Mouse (Mus musculus) small intestine, adult 2 months (tissue): Measurements from ENCODE around the gene Atp13a2.

Experiments
- CTCF ChIP-seq: fragments of 200-500 bp; IDR thresholded peaks from 2 replicates; pipeline ENCODE4 v1.5.1; 2012; ENCODE audit warnings: low read depth, mild to moderate bottlenecking, control low read depth, inconsistent platforms, low read length, moderate library complexity, mixed read lengths; ENCODE audit not compliant: insufficient replicate concordance, insufficient read length; ENCODE audit errors: extremely low read depth
- POLR2A ChIP-seq: fragments of 200-500 bp; IDR thresholded peaks from 2 replicates; pipeline ENCODE4 v1.6.1; 2012; ENCODE audit warnings: low read depth, mild to moderate bottlenecking, control low read depth, inconsistent platforms, low read length, moderate library complexity

DNA sequence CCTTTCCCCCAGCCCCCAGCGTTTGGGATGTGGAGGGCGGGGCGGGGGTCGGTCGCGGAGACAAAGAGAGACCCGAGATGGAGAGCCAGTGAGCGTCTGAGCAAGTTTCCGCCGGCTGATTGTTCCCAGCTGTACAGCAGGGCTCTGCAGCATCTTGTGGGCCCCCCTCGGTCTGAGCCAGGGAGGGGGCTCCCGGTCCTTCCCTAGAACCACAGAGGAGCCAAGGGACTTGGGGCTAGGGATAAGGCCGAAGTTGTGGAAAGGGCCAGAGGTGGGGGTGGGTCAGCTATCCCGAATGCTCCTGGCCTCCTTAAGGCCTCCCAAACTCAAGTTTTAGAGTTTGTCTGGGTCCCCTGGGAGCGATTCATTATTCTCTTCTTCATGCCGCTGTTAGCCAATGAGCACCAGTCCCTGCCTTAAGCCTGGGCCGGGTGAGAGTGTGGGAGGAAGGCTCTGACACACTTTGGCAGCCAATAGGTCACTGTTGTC, 24.3 kb downstream of the Atp13a2 start:
- TF ChIP-seq CTCF (no peak), POLR2A (no peak)
